Mouse (Mus musculus) lung, postnatal 0 days (tissue): ENCODE data around the gene Ttc25. TPM values are rescaled to one million over a fixed set of nuclear protein-coding genes. Genes with fewer than 3 reads are reported as not detected.

ENCODE experiments used
- ATAC-seq: fragments of 200-750 bp; cut with Nextera tagmentation; 2 replicates; pipeline ENCODE4 v1.8.0; 2017; ENCODE audit warnings: moderate library complexity
- DNase-seq: peaks from one replicate; pipeline ENCODE4 v3.0.0-alpha.2; 2016; ENCODE audit warnings: low spot score
- H3K27ac ChIP-seq: fragments of 300-500 bp; sonication (generic); 2 replicates; pipeline ENCODE4 v1.5.1; 2014; ENCODE audit warnings: antibody characterized with exemption, mild to moderate bottlenecking, low read length, mixed read lengths
- H3K27me3 ChIP-seq: fragments of 300-500 bp; sonication (generic); replicated peaks from 2 replicates; pipeline ENCODE4 v1.6.1; 2014; ENCODE audit warnings: low read length, mixed read lengths; ENCODE audit not compliant: insufficient read depth
- H3K36me3 ChIP-seq: fragments of 300-500 bp; sonication (generic); 2 replicates; pipeline ENCODE4 v1.6.1; 2014; ENCODE audit warnings: low read length, mixed read lengths; ENCODE audit not compliant: insufficient read depth
- H3K4me1 ChIP-seq: fragments of 300-500 bp; sonication (generic); 2 replicates; pipeline ENCODE4 v1.6.1; 2014; ENCODE audit warnings: antibody characterized with exemption, low read depth, low read length, mixed read lengths; ENCODE audit not compliant: insufficient read depth
- H3K4me2 ChIP-seq: fragments of 300-500 bp; sonication (generic); replicated peaks from 2 replicates; pipeline ENCODE4 v1.6.1; 2014; ENCODE audit warnings: low read depth, mild to moderate bottlenecking, low read length, moderate library complexity, mixed read lengths
- H3K4me3 ChIP-seq: fragments of 300-500 bp; sonication (generic); 2 replicates; pipeline ENCODE4 v1.5.1; 2014; ENCODE audit warnings: low read depth, low read length
- H3K9ac ChIP-seq: fragments of 300-500 bp; sonication (generic); replicated peaks from 2 replicates; pipeline ENCODE4 v1.6.1; 2014; ENCODE audit warnings: low read depth, mild to moderate bottlenecking
- H3K9me3 ChIP-seq: fragments of 300-500 bp; sonication (generic); 2 replicates; pipeline ENCODE4 v1.6.1; 2016; ENCODE audit warnings: low read length, mixed read lengths
- CTCF ChIP-seq: IDR thresholded peaks from 2 replicates; pipeline ENCODE4 v1.5.1; 2016; ENCODE audit warnings: antibody characterized with exemption, mild to moderate bottlenecking
- EP300 ChIP-seq: IDR thresholded peaks from 2 replicates; pipeline ENCODE4 v1.6.1; 2016; ENCODE audit warnings: antibody characterized with exemption, mild to moderate bottlenecking, control low read depth
- WGBS: fragments of 180-500 bp; shearing (Covaris S2); extraction: QIAGEN DNeasy Blood & Tissue Kit; methylation state at CpG from one replicate; pipeline ENCODE4 v1.1.7; 2014; 5-methylcytosine and 5-hydroxymethylcytosine counted together
- polyA plus RNA-seq: library from polyadenylated mRNA; unstranded; fragments of >200 nt; fragmentation: Nextera tagmentation; extraction: Ambion mirVana; gene quantifications from 2 replicates; pipeline ENCODE4 v1.2.1, GENCODE M21; 2015

Ttc25 gene
- polyA plus RNA-seq, 1 experiment from 2014 or later, result 3.5 TPM

DNA sequence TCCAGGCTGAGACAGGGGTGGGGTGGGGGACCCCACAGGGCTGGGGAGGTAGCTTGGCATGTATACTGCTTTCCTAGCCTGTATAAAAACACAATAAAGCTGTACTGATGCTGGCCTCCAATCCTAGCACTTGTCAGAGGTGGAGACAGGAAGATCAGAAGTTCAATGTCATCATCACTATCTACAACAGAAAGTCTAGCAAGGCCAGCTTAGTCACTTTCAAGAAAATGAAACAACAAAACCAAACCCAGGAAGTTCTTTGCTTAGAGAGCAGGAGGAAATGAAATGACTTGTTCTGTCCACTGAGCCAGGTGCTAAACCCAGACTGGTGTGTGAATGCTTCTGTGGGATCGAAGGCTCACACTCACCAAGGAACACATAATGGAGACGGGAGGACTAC lies 43.1 kb downstream of the Ttc25 start:
- Histone ChIP-seq H3K4me2 (no peak overlapping the region), H3K9me3 (no peaks in the 10 kb centered on the region), H3K9ac (no peak overlapping the region), H3K27me3 (no peaks in the 10 kb centered on the region), H3K36me3 (peaks cover 74% of the 10 kb centered on the region), H3K27ac (no peak overlapping the region), H3K4me1 (no peaks in the 10 kb centered on the region), H3K4me3 (no peak overlapping the region)
- 79% methylated on average over 2 of the region's 2 CpGs for WGBS
- no peak for ATAC-seq
- DNase-seq, result no peak
- TF ChIP-seq CTCF (no peak), EP300 (no peak)

DNA sequence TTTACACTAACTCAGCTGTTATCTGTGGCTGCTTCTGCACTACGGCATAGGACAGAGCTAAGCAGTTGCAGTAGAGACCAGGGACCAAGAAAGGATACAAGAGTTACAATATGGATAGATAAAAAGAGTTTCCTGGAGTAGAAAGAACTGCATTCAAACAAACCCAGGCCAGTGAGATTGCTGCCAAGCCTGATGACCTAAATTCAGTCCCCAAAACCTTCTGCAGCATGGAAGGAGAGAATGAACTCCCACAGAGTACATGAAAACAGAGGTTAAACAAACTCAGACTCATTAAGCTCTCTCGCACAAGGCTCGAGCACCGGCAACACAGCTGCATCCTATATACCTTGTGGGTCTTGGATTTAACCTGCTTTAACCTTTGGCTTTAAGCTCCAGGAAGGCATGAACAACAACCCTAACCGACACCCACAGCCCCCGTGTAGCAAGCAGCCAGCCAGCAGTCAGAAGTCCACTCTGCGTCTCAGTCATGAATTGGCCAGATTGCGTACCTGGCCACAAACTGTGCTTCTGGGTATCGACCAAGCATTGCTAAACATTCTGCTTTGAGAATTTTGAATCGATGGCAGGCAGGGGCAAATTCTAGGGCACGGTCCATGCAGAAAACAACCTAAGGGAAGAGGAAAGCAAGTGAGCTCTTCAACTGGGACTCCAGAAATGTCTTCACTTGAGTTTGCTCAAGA lies 47.1 kb downstream of the Ttc25 start:
- no peak overlapping the region for H3K9ac ChIP-seq
- 94% methylated on average over 11 of the region's 11 CpGs for WGBS

DNA sequence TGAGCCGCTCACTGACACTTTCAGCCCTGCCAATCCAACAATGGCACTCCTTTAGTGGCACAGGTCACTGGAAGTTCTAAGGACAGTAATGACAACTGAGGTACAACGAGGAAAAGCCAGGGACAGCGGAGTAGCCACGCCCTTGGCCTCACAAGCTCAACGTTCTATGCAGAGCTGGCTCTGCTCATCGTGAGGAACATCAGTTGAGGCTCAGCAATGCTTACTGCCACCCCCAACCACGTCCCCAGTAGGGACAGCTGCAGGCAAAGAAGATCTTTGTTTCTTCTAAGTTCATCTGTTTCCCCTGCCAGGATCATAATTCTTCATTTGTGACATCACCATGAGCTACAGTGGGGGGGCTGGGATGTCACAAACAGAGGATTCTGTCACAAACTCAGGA lies 49.2 kb downstream of the Ttc25 start:
- H3K4me2 ChIP-seq, result no peak overlapping the region
- no peaks in the 10 kb centered on the region for H3K9me3 ChIP-seq
- 86% methylated on average over 7 of the region's 7 CpGs for WGBS
- no peak overlapping the region for H3K27ac ChIP-seq
- H3K9ac ChIP-seq, result no peak overlapping the region
- H3K27me3 ChIP-seq, result no peaks in the 10 kb centered on the region
- no peak for TF ChIP-seq CTCF
- no peak for TF ChIP-seq EP300
- ATAC-seq, result no peak
- H3K4me3 ChIP-seq, result no peak overlapping the region
- H3K4me1 ChIP-seq, result no peaks in the 10 kb centered on the region
- H3K36me3 ChIP-seq, result peaks cover 54% of the 10 kb centered on the region
- DNase-seq, result no peak

More for the DNA sequence above, 47.1 kb downstream of the Ttc25 start:
- H3K4me3 ChIP-seq, result no peak overlapping the region
- H3K4me1 ChIP-seq, result no peaks in the 10 kb centered on the region
- DNase-seq (no peak), ATAC-seq (no peak)
- TF ChIP-seq EP300 (no peak), CTCF (no peak)
- H3K9me3 ChIP-seq, result no peaks in the 10 kb centered on the region
- no peak overlapping the region for H3K27ac ChIP-seq
- H3K36me3 ChIP-seq, result peaks cover 52% of the 10 kb centered on the region
- no peaks in the 10 kb centered on the region for H3K27me3 ChIP-seq
- no peak overlapping the region for H3K4me2 ChIP-seq

DNA sequence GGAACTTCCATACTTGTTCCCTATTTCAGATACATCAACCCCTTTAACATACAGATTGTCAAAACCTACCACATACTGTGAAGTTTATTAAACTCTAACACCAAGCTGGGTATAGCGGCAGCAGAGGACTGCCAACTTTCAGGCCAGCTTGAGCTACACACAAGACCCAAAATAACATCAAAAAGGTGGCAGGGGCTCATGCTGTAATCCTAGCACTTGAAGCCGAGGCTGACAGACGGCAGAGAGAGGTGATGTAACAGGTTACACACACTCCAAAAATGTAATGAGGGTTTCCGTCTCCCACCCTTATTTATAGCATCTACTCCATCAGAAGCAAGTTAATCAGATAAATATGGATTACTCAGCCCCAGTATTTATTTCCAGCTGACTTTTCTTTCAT lies 50.1 kb downstream of the Ttc25 start:
- no peaks in the 10 kb centered on the region for H3K9me3 ChIP-seq
- peaks cover 58% of the 10 kb centered on the region for H3K36me3 ChIP-seq
- 76% methylated on average over 4 of the region's 4 CpGs for WGBS
- H3K4me2 ChIP-seq, result no peak overlapping the region
- ATAC-seq, result no peak
- no peak overlapping the region for H3K4me3 ChIP-seq
- DNase-seq, result no peak
- no peak overlapping the region for H3K9ac ChIP-seq
- H3K4me1 ChIP-seq, result no peaks in the 10 kb centered on the region
- H3K27me3 ChIP-seq, result no peaks in the 10 kb centered on the region
- no peak for TF ChIP-seq EP300
- no peak for TF ChIP-seq CTCF
- H3K27ac ChIP-seq, result no peak overlapping the region

DNA sequence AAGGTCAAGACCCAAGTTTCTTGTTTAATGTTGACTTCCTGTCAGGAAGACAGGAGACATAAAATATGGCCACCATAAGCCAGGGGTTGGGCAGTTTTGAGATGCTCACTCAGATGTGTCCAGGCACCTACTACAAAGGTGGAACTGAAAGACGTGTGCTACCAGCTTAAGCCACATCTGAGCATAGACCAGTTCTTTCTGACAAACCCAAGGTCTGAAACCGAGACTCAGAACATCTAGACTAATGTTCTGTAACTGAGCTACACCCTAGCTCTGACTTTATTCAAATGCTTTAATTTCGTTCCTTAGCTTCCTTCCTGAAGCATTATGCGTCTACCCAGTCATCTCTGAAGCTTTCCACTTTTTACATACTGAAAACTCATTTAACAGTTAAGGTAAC lies 52.7 kb downstream of the Ttc25 start:
- WGBS, result 77% methylated on average over 4 of the region's 4 CpGs
- no peak overlapping the region for H3K4me2 ChIP-seq
- H3K9ac ChIP-seq, result no peak overlapping the region
- TF ChIP-seq EP300 (no peak), CTCF (no peak)
- ATAC-seq, result no peak
- no peak overlapping the region for H3K27ac ChIP-seq
- H3K9me3 ChIP-seq, result no peaks in the 10 kb centered on the region
- no peaks in the 10 kb centered on the region for H3K4me1 ChIP-seq
- H3K36me3 ChIP-seq, result peaks cover 45% of the 10 kb centered on the region
- no peaks in the 10 kb centered on the region for H3K27me3 ChIP-seq
- DNase-seq, result no peak
- no peak overlapping the region for H3K4me3 ChIP-seq

DNA sequence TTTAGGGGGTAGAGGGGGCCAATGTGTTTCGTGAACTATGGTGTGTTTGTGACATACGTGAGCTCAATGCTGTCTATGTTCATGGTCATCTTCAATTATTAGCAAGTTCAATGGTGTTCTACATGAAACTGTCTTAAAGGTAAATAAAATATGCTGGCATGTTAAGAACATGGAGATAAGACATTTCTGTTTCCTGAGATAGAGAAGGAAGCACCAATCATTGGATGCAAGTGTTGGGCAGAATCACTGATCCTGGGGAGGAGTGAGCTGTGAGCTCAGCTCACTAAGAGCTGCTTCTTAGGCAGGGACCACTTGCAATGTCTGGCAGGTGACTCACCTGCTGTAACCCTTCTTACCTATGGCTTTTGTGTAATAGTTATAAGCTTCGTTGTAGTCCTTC lies 56.0 kb downstream of the Ttc25 start:
- DNase-seq (no peak), ATAC-seq (no peak)
- no peaks in the 10 kb centered on the region for H3K27me3 ChIP-seq
- 0 out of 2 replicates have a peak, but pooled peaks cover 4% of the 10 kb centered on the region for H3K4me1 ChIP-seq
- no peak overlapping the region for H3K9ac ChIP-seq
- no peaks in the 10 kb centered on the region for H3K9me3 ChIP-seq
- WGBS, result 91% methylated on average over 3 of the region's 3 CpGs
- peaks cover 31% of the 10 kb centered on the region for H3K36me3 ChIP-seq
- H3K4me2 ChIP-seq, result no peak overlapping the region
- TF ChIP-seq EP300, result no peak
- no peak for TF ChIP-seq CTCF
- H3K4me3 ChIP-seq, result no peak overlapping the region
- H3K27ac ChIP-seq, result no peak overlapping the region

DNA sequence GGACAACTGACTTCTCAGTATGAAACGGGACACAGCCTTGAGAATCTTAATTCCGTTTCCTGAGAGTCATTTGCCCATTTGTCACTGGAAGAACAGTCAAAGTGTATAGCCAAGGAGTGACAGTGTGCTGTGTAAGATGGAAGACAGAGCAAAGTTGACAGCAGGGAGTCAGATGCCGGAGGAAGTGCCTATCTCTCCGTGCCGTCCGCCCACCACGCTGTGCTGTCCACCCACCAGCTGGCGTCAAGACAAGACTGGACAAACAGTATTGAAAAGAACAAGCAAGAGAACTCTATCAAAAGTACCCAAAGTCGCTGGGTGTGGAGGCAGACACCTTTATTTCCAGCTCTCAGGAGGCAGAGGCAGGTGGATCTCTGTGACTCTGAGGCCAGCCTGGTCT lies 57.7 kb downstream of the Ttc25 start:
- Histone ChIP-seq H3K36me3 (peaks cover 22% of the 10 kb centered on the region; the same call in 1 of the 2 replicates), H3K4me2 (no peak overlapping the region), H3K27me3 (no peaks in the 10 kb centered on the region), H3K27ac (no peak overlapping the region), H3K4me1 (0 out of 2 replicates have a peak, but pooled peaks cover 4% of the 10 kb centered on the region), H3K9ac (no peak overlapping the region), H3K9me3 (no peaks in the 10 kb centered on the region), H3K4me3 (no peak overlapping the region)
- DNase-seq, result no peak
- TF ChIP-seq CTCF (no peak), EP300 (no peak)
- no peak for ATAC-seq
- 82% methylated on average over 9 of the region's 9 CpGs for WGBS
